Mouse (Mus musculus) left cerebral cortex, postnatal 25 days (tissue): ENCODE results near the gene Bace2. TPM values are rescaled to one million over a fixed set of nuclear protein-coding genes. Genes with fewer than 3 reads are reported as not detected.
A peak's percentile ranks its signal among the peaks of the same experiment; 100 is the strongest.

Experiments
- DNase-seq, 2 experiments: peaks; one replicate each; pipeline ENCODE4 v3.0.0; 2022; ENCODE audit warnings: low spot score in 2 of 2, mixed read lengths in 1 of 2
- intact Hi-C: fragments of 180-260 bp; cut with DNase I; formaldehyde crosslinking; loops from one replicate; pipeline ENCODE4 v1.15.1; 2025
- total RNA-seq, 2 experiments: library from RNA; stranded (reverse); gene quantifications; 2 replicates each; pipeline ENCODE4 v1.2.3; 2021

Gene Bace2
- total RNA-seq, 2 experiments from 2014 or later: 3.2 to 8.0 TPM

DNA sequence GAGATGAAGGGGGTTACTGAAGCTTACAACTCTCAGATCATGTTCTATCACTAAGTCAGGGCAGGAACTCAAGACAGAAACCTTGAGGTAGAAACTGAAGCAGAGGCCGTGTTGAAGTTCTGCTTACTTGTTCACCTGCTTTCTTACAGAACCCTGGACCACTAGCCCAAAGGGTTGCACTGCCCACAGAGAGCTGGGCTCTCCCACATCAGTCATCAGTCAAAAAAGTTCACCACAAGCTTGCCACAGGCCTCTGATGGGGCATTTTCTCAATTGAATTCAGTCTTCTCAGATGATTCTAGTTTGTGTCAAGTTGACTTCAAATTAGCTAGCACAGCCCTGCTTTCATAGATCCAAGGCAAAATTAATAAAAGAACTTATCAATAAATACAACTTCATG, 103.3 kb downstream of the Bace2 start:
- DNase-seq: no peak
- intact Hi-C loops: no loop called here

DNA sequence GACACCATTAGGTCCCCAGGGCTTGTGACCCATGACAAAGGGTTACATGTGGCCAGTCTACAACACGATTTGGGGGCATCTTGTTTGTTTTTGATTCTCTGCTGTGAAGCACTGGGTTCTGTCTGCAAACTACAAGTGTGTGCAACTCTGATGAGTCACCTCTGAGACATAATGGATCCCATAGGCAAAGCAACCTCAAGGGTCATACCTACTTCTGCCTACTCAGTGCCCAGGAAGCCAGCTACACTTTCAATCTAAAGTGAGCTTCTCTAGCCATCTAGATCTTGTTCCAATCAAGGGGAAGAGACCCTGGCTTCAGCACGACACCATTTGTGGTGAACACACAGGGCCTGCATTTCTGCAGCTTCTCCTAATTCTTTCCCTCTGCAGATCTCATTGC, 104.7 kb downstream of the Bace2 start:
- intact Hi-C loops: no loop called here

GRCm38 (mm10) chr16:97462481-97463181, 106.1 kb downstream of the Bace2 start, which contains the start of gene Mx1:
Gene Mx1 (minus strand): TSS chr16:97462907.
- intact Hi-C loops: no loop called here

More for the DNA sequence above, 104.7 kb downstream of the Bace2 start:
- DNase-seq: no peak

DNA sequence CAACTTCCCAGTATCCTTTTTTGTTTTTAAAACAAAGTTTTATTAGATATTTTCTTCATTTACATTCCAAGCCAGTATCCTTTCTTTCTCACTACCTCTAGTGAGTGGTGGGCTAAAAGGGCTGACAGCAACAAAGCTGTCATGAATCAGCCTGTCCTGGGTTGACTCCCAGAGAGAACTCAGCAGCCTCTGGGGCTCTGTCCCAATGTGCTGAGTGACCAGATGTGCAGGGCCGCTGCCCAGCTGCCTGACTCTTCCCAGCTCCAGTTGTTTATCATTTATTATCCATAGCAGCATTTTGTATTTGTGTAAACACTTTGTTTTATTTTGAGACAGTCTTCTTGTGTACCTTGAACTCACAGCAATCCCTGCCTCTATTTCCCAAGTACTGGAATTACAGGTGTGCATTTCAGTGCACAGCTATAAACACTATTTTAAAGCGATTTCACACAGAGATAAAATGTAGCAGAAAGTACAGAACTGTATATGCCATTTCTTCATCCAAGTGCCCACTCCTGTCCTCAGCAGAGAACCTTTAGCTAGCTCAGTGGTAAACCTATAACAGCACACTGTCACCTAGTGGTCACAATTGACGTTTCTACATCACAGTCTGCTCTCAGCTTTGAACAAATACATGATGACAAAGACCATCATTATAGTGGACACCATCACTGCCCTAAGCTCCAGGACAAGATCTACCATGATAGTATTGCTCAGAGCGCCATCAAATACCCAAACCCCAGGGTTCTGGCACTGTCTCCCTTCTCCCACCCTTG, 109.8 kb downstream of the Bace2 start:
- peak in 1 of 2 experiments; percentile 49 for DNase-seq
- intact Hi-C loops: loop anchor here (2.0 kb wide), 1 partner anchor 154 kb away; no protein-coding TSS in a partner anchor

More at GRCm38 (mm10) chr16:97462481-97463181, 106.1 kb downstream of the Bace2 start, which contains the start of gene Mx1:
- DNase-seq: no peak

- intact Hi-C loops: loop anchor here (2.0 kb wide), 1 partner anchor 155 kb away; no protein-coding TSS in a partner anchor
- no peak for DNase-seq
Measured at GRCm38 (mm10) chr16:97467472-97467871, 110.9 kb downstream of the Bace2 start.

DNA sequence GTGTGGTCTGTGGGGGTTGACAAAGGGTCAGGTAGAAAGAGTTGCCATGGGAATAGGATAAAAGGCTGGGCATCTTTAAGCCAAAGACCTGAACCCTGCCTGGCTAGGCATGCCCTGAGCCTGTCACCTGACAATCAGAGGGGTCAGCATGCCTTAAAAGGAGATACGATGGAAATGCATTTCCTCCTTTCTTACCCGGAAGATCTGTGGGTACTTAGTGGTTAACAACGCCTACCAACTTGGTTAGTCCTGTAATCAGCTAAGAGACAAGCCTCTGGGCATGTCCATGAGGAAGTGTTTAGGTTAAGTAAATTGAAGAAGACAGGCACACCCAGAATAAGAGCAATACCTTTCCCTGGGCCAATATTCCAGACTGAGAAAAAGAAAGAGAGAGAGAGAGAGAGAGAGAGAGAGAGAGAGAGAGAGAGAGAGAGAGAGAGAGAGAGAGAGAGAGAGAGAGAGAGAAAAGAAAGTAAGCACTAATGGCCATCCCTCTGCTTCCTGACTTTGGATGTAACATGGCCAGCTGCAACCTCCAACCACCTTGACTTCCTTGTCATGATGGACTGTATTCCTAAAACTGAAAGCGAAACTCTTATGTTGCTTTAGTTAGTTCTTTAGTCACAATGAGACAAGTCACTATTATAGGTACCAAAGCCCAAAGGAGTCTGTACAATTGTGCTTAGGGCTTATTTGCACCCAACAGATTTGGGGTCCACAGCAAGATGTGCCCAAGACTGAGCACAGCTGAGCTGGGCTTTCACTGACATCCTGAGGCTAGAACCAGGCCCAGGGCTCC, 111.7 kb downstream of the Bace2 start:
- DNase-seq: no peak
- intact Hi-C loops: loop anchor here (2.0 kb wide), 1 partner anchor 155 kb away; no protein-coding TSS in a partner anchor

- DNase-seq: no peak
- intact Hi-C loops: no loop called here
Measured at GRCm38 (mm10) chr16:97474671-97475070, 118.1 kb downstream of the Bace2 start.

- intact Hi-C loops: no loop called here
- DNase-seq: no peak
Measured at GRCm38 (mm10) chr16:97475581-97475980, 119.0 kb downstream of the Bace2 start.

DNA sequence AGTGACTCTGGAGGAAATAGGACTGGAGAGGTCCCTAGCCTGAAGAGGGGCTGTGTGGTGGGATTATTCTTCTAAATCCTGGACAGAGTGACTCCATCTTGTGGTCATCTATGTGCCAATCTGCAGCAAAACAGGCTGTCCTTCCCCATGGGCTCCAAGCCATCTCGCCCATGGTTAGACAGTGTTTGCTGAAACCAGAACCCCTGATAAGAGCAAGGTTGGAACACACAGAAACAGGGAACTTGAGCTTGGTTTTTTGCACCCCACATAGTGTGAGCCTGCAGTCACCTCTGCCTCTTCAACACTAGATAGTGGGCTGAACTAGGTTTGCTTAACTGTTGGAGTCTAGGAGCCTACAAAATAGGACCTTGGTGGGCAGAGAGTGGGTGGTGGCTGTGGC, 120.0 kb downstream of the Bace2 start:
- intact Hi-C loops: no loop called here
- no peak for DNase-seq

- DNase-seq: no peak
- intact Hi-C loops: no loop called here
Measured at GRCm38 (mm10) chr16:97478655-97479054, 122.1 kb downstream of the Bace2 start.

GRCm38 (mm10) chr16:97492369-97492768, 135.8 kb downstream of the Bace2 start:
- no peak for DNase-seq
- intact Hi-C loops: no loop called here

Other genes starting within 250 kb of the Bace2 start
- gene Dscam, start 186.0 kb upstream of the Bace2 start, total RNA-seq: 10 to 100 TPM; 41.6 to 44.0 TPM
- gene Mx1, start 106.2 kb downstream of the Bace2 start, total RNA-seq: 1 to 10 TPM in 1 of 2 experiments, under 1 TPM in 1; 0.73 to 1.1 TPM
- gene Fam3b, start 158.1 kb downstream of the Bace2 start, total RNA-seq: not detected